Mouse (Mus musculus): ENCODE data around the gene Aqp5.

- TF ChIP-seq CTCF (IDR thresholded peaks at IDR 0.05; ENCODE audit: low read depth), result no peak
- no peak for TF ChIP-seq EP300 (optimal IDR thresholded peaks at IDR 0.05)
Measured at GRCm38 (mm10) chr15:99601823-99602120, 11.2 kb downstream of the Aqp5 start.
